Mouse (Mus musculus) kidney, adult 2 months (tissue): ENCODE results near the gene Map6. TPM values are rescaled to one million over a fixed set of nuclear protein-coding genes. Genes with fewer than 3 reads are reported as not detected.

Experiments
- DNase-seq: peaks from one replicate; pipeline ENCODE4 v3.0.0; 2021
- H3K27ac ChIP-seq: fragments of 200-500 bp; 2 replicates; pipeline ENCODE4 v1.5.1; 2012; ENCODE audit warnings: low read depth, low read length, control low read depth, inconsistent platforms; ENCODE audit not compliant: insufficient read depth
- H3K27me3 ChIP-seq: fragments of 200-500 bp; replicated peaks from 2 replicates; pipeline ENCODE4 v1.6.1; 2012; ENCODE audit warnings: mild to moderate bottlenecking, moderate library complexity, low read length, inconsistent platforms; ENCODE audit not compliant: control insufficient read depth, insufficient read depth
- H3K36me3 ChIP-seq: fragments of 200-500 bp; 2 replicates; pipeline ENCODE4 v1.6.1; 2012; ENCODE audit warnings: mild to moderate bottlenecking, moderate library complexity, low read length, inconsistent platforms; ENCODE audit not compliant: control insufficient read depth, insufficient read depth
- H3K4me1 ChIP-seq: fragments of 200-500 bp; 2 replicates; pipeline ENCODE4 v1.6.1; 2011; ENCODE audit warnings: low read length; ENCODE audit not compliant: control insufficient read depth, insufficient read depth
- H3K4me3 ChIP-seq: fragments of 200-500 bp; 2 replicates; pipeline ENCODE4 v1.5.1; 2011; ENCODE audit warnings: mild to moderate bottlenecking, low read depth, low read length, control low read depth; ENCODE audit not compliant: insufficient read depth
- CTCF ChIP-seq: fragments of 200-500 bp; conservative IDR thresholded peaks from 2 replicates; pipeline ENCODE4 v1.5.1; 2011; ENCODE audit warnings: low read depth, mild to moderate bottlenecking, control low read depth, low read length, moderate library complexity, mixed read lengths; ENCODE audit not compliant: insufficient read depth, insufficient read length
- POLR2A ChIP-seq: fragments of 200-500 bp; IDR thresholded peaks from one replicate; pipeline ENCODE4 v1.6.1; 2011; ENCODE audit warnings: low read depth, low read length, control low read depth
- WGBS: fragments of 180-500 bp; shearing (Covaris S2); methylation state at CpG from one replicate; pipeline ENCODE4 v1.1.7; 2018; 5-methylcytosine and 5-hydroxymethylcytosine counted together
- polyA plus RNA-seq: library from polyadenylated mRNA; depleted of rRNA; stranded (reverse); fragments of >200 nt; gene quantifications from 2 replicates; pipeline ENCODE4 v1.2.3, GENCODE M21; 2012

Map6 gene
- polyA plus RNA-seq, 1 experiment: 1.8 TPM

DNA sequence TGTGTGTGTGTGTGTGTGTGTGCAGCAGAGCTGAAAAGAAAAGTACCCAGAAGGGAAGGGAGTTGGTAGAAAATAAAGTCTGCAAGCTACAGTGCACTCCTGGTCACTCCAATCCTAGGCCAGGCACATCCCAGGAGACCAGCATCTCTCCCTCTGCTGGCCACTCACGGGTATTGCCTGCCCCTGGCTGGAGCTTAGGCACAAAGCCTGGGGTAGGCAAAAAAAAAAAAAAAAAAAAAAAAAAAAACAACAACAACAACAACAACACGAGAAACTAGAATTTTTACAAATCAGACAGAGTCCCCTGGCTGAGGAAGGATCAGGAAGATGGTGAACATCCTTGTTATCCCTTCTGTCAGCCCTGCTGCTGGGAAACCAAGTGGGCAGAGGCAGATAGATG, 37.8 kb upstream of the Map6 start:
- no peak overlapping the region for H3K4me3 ChIP-seq
- 17% methylated on average over 2 of the region's 2 CpGs for WGBS
- no peaks in the 10 kb centered on the region for H3K27me3 ChIP-seq
- no peak for TF ChIP-seq POLR2A
- peak; percentile 78 for TF ChIP-seq CTCF
- peaks cover 9% of the 10 kb centered on the region; the same call in 1 of the 2 replicates for H3K4me1 ChIP-seq
- peak overlapping the region; percentile 48 for H3K27ac ChIP-seq
- H3K36me3 ChIP-seq: no peaks in the 10 kb centered on the region
- DNase-seq: peak; percentile 70

DNA sequence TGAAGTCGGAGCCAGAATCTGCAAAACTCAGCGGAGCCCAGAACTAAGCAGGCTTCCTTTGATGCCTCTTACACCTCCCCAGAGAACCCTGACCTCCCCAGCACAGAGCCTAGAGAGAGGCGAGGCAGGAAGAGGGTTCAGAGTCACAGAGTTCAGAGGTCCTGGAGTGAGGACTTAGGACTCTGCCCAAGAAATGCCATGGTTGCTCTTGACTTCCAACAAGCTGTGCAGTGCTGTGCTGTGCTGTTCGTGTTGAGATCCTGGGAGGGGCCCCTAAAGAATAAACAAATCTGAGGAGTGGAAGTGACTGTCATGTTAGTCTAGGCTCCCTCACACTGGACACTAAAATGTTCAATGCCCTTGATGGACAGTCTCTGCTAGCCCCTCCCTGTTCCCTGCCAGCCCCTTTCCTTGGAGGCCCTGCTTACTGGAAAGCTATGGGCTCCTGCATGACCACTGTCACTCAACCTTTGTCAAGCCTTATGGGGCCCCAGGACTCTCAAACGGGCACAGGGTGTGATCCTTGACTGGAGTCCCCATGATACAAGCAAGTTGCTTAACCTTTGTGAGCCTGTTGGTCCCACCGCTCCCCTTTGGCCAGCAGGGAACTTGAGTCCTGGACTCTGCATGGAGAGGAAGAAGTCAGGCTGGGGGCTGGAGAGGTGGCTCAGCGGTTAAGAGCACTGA, 37.0 kb upstream of the Map6 start:
- Histone ChIP-seq H3K4me1 (peaks cover 5% of the 10 kb centered on the region; the same call in 1 of the 2 replicates), H3K27ac (peak overlapping the region; percentile 48), H3K36me3 (no peaks in the 10 kb centered on the region), H3K27me3 (no peaks in the 10 kb centered on the region), H3K4me3 (no peak overlapping the region)
- TF ChIP-seq CTCF (no peak), POLR2A (no peak)
- WGBS: 54% methylated on average over 7 of the region's 7 CpGs
- DNase-seq: peak; percentile 85

DNA sequence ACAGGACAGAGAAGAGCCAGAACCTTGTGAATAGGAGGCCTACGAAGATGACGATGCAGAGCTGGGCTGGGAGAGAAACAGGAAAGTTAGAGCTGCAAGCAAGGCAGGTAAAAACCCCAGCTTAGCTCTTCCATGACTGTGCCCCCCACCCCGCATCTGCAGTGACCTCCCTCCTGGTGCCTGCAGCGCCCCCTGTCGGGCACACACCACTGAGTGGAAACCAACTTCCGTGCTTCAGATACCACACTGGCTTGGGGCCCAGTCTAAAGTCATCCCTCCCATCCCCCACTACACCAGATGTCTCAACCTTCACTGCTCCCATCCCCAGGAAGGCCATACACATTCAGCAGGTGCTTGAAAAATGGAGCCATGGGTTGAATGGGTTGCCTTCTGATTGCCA, 34.7 kb upstream of the Map6 start:
- Histone ChIP-seq H3K4me3 (no peak overlapping the region), H3K27me3 (no peaks in the 10 kb centered on the region), H3K36me3 (no peaks in the 10 kb centered on the region), H3K27ac (no peak overlapping the region), H3K4me1 (no peaks in the 10 kb centered on the region; the same call in 1 of the 2 replicates)
- TF ChIP-seq POLR2A (no peak), CTCF (no peak)
- WGBS: 71% methylated on average over 6 of the region's 6 CpGs
- no peak for DNase-seq

DNA sequence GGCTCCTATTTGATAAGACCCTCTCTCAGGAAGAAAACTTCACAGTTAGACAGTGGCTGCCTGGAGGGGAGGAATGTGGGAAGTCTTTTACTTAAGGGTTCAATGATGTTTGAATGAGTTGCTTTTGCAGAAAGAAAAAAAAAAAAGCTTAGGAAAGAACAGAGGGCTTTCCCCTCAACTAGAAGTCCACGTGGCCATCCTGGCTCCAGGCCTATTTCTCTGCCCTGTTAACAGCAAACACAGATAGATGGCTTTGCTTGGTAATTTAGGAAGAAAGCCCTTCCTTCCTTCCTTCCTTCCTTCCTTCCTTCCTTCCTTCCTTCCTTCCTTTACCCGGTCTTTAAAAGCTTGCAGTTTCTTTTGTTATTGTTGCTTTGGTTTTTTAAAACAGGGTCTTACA, 32.3 kb upstream of the Map6 start:
- no peak for DNase-seq
- Histone ChIP-seq H3K27ac (no peak overlapping the region), H3K36me3 (no peaks in the 10 kb centered on the region), H3K4me1 (no peaks in the 10 kb centered on the region), H3K4me3 (no peak overlapping the region), H3K27me3 (no peaks in the 10 kb centered on the region)
- TF ChIP-seq POLR2A: no peak
- no peak for TF ChIP-seq CTCF
- WGBS: 37% methylated on average over 2 of the region's 2 CpGs

DNA sequence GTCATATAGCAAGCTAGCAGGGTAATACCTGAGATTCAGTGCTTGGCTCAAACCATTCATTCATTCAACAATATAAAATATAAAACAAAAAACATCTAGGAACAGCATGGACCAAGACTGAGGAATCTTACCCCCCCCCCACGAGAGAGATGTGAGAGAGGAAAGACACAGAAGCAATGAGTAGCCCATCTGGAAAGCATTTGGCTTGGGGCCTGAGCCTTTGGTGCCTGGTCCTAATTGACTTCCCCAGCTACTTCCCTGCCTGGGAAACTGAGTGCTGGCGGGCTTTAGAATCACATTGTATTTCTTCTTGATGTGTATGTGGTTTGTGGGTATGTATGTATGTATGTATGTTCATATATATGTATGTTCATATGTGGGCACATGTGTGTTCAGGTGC, 31.6 kb upstream of the Map6 start:
- Histone ChIP-seq H3K27ac (no peak overlapping the region), H3K4me3 (no peak overlapping the region), H3K4me1 (no peaks in the 10 kb centered on the region), H3K27me3 (no peaks in the 10 kb centered on the region), H3K36me3 (no peaks in the 10 kb centered on the region)
- TF ChIP-seq POLR2A: no peak
- TF ChIP-seq CTCF: no peak
- no peak for DNase-seq
- WGBS: 84% methylated on average over 2 of the region's 2 CpGs

DNA sequence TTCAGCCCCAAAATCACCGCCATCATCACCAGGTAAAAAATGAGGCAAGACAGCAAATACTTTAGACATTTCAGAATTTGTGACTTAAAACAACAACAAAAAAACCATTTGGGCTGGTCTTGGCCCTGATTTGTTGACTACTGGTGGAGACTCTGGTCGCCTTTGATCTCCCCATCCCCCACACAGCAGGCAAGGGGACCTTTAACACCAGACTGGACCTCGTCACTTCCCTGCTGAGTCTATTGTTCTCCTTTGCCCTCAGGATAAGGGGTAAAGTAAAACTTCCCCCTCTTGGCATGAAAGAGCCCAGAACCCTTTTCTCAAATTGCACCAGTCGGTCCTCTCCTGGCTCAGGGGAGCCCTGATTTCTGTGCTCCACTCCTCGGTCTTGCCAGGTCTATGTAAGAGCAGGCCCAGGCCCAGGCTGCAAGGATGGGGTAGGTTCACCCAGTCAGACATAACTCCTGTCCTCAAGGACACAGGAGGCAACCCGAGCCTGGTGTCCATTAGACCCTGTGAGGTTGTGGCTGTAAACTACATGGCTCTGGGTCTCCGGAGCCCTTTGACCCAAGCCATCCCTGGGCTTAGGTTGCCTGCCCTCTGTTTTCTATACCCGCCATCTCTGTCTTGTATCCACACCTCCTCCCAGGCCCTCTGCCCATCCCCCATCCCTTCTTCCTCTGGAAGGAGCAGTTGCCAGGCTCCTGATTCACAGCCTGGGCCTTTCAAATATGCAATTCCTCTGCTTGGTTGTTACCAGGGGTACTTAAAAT, 30.2 kb upstream of the Map6 start:
- peak; percentile 58 for DNase-seq
- Histone ChIP-seq H3K4me3 (no peak overlapping the region), H3K36me3 (no peaks in the 10 kb centered on the region), H3K27ac (no peak overlapping the region), H3K4me1 (no peaks in the 10 kb centered on the region), H3K27me3 (no peaks in the 10 kb centered on the region)
- TF ChIP-seq POLR2A (no peak), CTCF (no peak)
- 61% methylated on average over 8 of the region's 8 CpGs for whole genome bisulfite sequencing

DNA sequence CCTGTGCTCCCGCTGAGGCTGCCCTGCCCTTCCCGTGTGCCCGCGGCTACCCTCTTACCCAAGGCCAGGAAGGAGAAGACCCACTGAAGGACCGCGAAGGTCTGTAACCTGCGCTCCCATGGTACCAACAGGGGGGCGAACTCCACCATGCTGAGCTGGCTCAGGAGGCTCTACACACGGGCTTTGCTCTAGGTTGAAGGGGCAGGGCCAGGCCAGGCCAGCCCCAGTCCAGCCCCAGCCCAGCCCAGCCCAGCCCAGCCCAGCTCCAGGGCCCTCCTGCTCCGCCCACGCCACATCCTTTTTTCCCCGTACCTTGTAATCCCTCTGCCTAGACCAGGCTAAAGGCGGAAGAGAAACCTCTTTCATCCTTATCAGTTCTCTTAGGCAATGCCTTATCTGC, 28.8 kb upstream of the Map6 start, which contains the start of gene Mogat2:
TSS of gene Mogat2 (minus strand) at position 203 of the 400 bp plus-strand sequence.
- no peaks in the 10 kb centered on the region for H3K4me1 ChIP-seq
- no peak for DNase-seq
- no peaks in the 10 kb centered on the region for H3K27me3 ChIP-seq
- H3K27ac ChIP-seq: no peak within 1 kb of the TSS
- H3K36me3 ChIP-seq: no peaks in the 10 kb centered on the region
- 12% methylated on average over 13 of the region's 13 CpGs for WGBS
- TF ChIP-seq POLR2A (no peak), CTCF (no peak)
- H3K4me3 ChIP-seq: peak within 1 kb of the TSS; percentile 30; the same call in 1 of the 2 replicates
